Mouse (Mus musculus): ENCODE data around the gene Asxl1. TPM values are rescaled to one million over a fixed set of nuclear protein-coding genes. Genes with fewer than 3 reads are reported as not detected.

Gene Asxl1
- polyA plus RNA-seq, 1 experiment: 56.2 TPM

GRCm38 (mm10) chr2:153433859-153434258 lies 88.2 kb downstream of the Asxl1 start:
- H3K27ac ChIP-seq (ENCODE audit: control insufficient read depth, insufficient read depth, low read depth, low read length, poor library complexity): no peak overlapping the region
- 80% methylated on average over 3 of the region's 3 CpGs for WGBS
- TF ChIP-seq POLR2A (IDR thresholded peaks at IDR 0.05; ENCODE audit: borderline replicate concordance, control insufficient read depth, low read depth, low read length) (no peak), CTCF (IDR thresholded peaks at IDR 0.05; ENCODE audit: control insufficient read depth, insufficient read depth, low read length) (no peak)
- H3K4me3 ChIP-seq (replicated peaks; ENCODE audit: control insufficient read depth, low read depth, low read length): no peak overlapping the region
- H3K4me1 ChIP-seq (ENCODE audit: control insufficient read depth, insufficient read depth, low read length): peaks cover 3% of the 10 kb centered on the region; the same call in 1 of the 2 replicates

GRCm38 (mm10) chr2:153434880-153435831 lies 89.5 kb downstream of the Asxl1 start:
- 85% methylated on average over 9 of the region's 9 CpGs for WGBS
- TF ChIP-seq POLR2A (IDR thresholded peaks at IDR 0.05; ENCODE audit: borderline replicate concordance, control insufficient read depth, low read depth, low read length): no peak
- Histone ChIP-seq H3K4me3 (replicated peaks; ENCODE audit: control insufficient read depth, low read depth, low read length) (no peak overlapping the region), H3K4me1 (ENCODE audit: control insufficient read depth, insufficient read depth, low read length) (peaks cover 3% of the 10 kb centered on the region; the same call in 1 of the 2 replicates), H3K27ac (ENCODE audit: control insufficient read depth, insufficient read depth, low read depth, low read length, poor library complexity) (no peak overlapping the region)

- Histone ChIP-seq H3K4me3 (replicated peaks; ENCODE audit: control insufficient read depth, low read depth, low read length) (no peak overlapping the region), H3K4me1 (ENCODE audit: control insufficient read depth, insufficient read depth, low read length) (peaks cover 3% of the 10 kb centered on the region; the same call in 1 of the 2 replicates), H3K27ac (ENCODE audit: control insufficient read depth, insufficient read depth, low read depth, low read length, poor library complexity) (no peak overlapping the region)
- no peak for TF ChIP-seq POLR2A (IDR thresholded peaks at IDR 0.05; ENCODE audit: borderline replicate concordance, control insufficient read depth, low read depth, low read length)
- TF ChIP-seq CTCF (IDR thresholded peaks at IDR 0.05; ENCODE audit: control insufficient read depth, insufficient read depth, low read length): no peak
- 69% methylated on average over 6 of the region's 6 CpGs for WGBS
Observed at GRCm38 (mm10) chr2:153436641-153437305, 91.1 kb downstream of the Asxl1 start.

- 73% methylated on average over 2 of the region's 2 CpGs for WGBS
- Histone ChIP-seq H3K27ac (ENCODE audit: control insufficient read depth, insufficient read depth, low read depth, low read length, poor library complexity) (no peak overlapping the region), H3K4me3 (replicated peaks; ENCODE audit: control insufficient read depth, low read depth, low read length) (no peak overlapping the region), H3K4me1 (ENCODE audit: control insufficient read depth, insufficient read depth, low read length) (peaks cover 3% of the 10 kb centered on the region; the same call in 1 of the 2 replicates)
- TF ChIP-seq CTCF (IDR thresholded peaks at IDR 0.05; ENCODE audit: control insufficient read depth, insufficient read depth, low read length) (no peak), POLR2A (IDR thresholded peaks at IDR 0.05; ENCODE audit: borderline replicate concordance, control insufficient read depth, low read depth, low read length) (no peak)
Observed at GRCm38 (mm10) chr2:153437306-153437659, 91.7 kb downstream of the Asxl1 start.

GRCm38 (mm10) chr2:153440755-153441154 lies 95.1 kb downstream of the Asxl1 start:
- H3K27ac ChIP-seq (ENCODE audit: control insufficient read depth, insufficient read depth, low read depth, low read length, poor library complexity): no peak overlapping the region
- TF ChIP-seq CTCF (IDR thresholded peaks at IDR 0.05; ENCODE audit: control insufficient read depth, insufficient read depth, low read length) (no peak), POLR2A (IDR thresholded peaks at IDR 0.05; ENCODE audit: borderline replicate concordance, control insufficient read depth, low read depth, low read length) (no peak)
- peaks cover 3% of the 10 kb centered on the region; the same call in 1 of the 2 replicates for H3K4me1 ChIP-seq (ENCODE audit: control insufficient read depth, insufficient read depth, low read length)
- H3K4me3 ChIP-seq (replicated peaks; ENCODE audit: control insufficient read depth, low read depth, low read length): no peak overlapping the region
- WGBS: 70% methylated on average over 2 of the region's 2 CpGs

- 72% methylated on average over 3 of the region's 3 CpGs for WGBS
- H3K4me1 ChIP-seq (ENCODE audit: control insufficient read depth, insufficient read depth, low read length): peaks cover 3% of the 10 kb centered on the region; the same call in 1 of the 2 replicates
- H3K4me3 ChIP-seq (replicated peaks; ENCODE audit: control insufficient read depth, low read depth, low read length): no peak overlapping the region
- no peak for TF ChIP-seq POLR2A (IDR thresholded peaks at IDR 0.05; ENCODE audit: borderline replicate concordance, control insufficient read depth, low read depth, low read length)
- no peak for TF ChIP-seq CTCF (IDR thresholded peaks at IDR 0.05; ENCODE audit: control insufficient read depth, insufficient read depth, low read length)
- H3K27ac ChIP-seq (ENCODE audit: control insufficient read depth, insufficient read depth, low read depth, low read length, poor library complexity): no peak overlapping the region
Observed at GRCm38 (mm10) chr2:153441228-153441627, 95.6 kb downstream of the Asxl1 start.

GRCm38 (mm10) chr2:153442720-153443119 lies 97.1 kb downstream of the Asxl1 start:
- TF ChIP-seq POLR2A (IDR thresholded peaks at IDR 0.05; ENCODE audit: borderline replicate concordance, control insufficient read depth, low read depth, low read length): no peak
- TF ChIP-seq CTCF (IDR thresholded peaks at IDR 0.05; ENCODE audit: control insufficient read depth, insufficient read depth, low read length): no peak
- WGBS: 70% methylated on average over 5 of the region's 5 CpGs
- Histone ChIP-seq H3K27ac (ENCODE audit: control insufficient read depth, insufficient read depth, low read depth, low read length, poor library complexity) (no peak overlapping the region), H3K4me3 (replicated peaks; ENCODE audit: control insufficient read depth, low read depth, low read length) (no peak overlapping the region), H3K4me1 (ENCODE audit: control insufficient read depth, insufficient read depth, low read length) (no peaks in the 10 kb centered on the region; the same call in 1 of the 2 replicates)
